Mouse (Mus musculus) embryonic facial prominence, embryonic 13.5 days (tissue): ENCODE data around the gene Nrp1. TPM values are rescaled to one million over a fixed set of nuclear protein-coding genes. Genes with fewer than 3 reads are reported as not detected.

Experiments used
- ATAC-seq: fragments of 200-750 bp; cut with Nextera tagmentation; 2 replicates; pipeline ENCODE4 v1.8.0; 2017; ENCODE audit warnings: low read depth; ENCODE audit not compliant: insufficient number of reproducible peaks, insufficient read depth, low FRiP score, low TSS enrichment
- H3K27ac ChIP-seq: fragments of 300-500 bp; sonication (generic); 2 replicates; pipeline ENCODE4 v1.5.1; 2015; ENCODE audit warnings: moderate library complexity, mild to moderate bottlenecking, inconsistent platforms
- H3K27me3 ChIP-seq: fragments of 300-500 bp; sonication (generic); 2 replicates; pipeline ENCODE4 v1.6.1; 2015; ENCODE audit warnings: mild to moderate bottlenecking, inconsistent platforms
- H3K36me3 ChIP-seq: fragments of 300-500 bp; sonication (generic); 2 replicates; pipeline ENCODE4 v1.6.1; 2015; ENCODE audit warnings: mild to moderate bottlenecking, inconsistent platforms
- H3K4me1 ChIP-seq: fragments of 300-500 bp; sonication (generic); 2 replicates; pipeline ENCODE4 v1.6.1; 2015; ENCODE audit warnings: inconsistent platforms
- H3K4me2 ChIP-seq: fragments of 300-500 bp; sonication (generic); 2 replicates; pipeline ENCODE4 v1.6.1; 2015; ENCODE audit warnings: moderate library complexity, mild to moderate bottlenecking, inconsistent platforms
- H3K4me3 ChIP-seq: fragments of 300-500 bp; sonication (generic); 2 replicates; pipeline ENCODE4 v1.5.1; 2015; ENCODE audit warnings: mild to moderate bottlenecking, inconsistent platforms
- H3K9ac ChIP-seq: fragments of 300-500 bp; sonication (generic); 2 replicates; pipeline ENCODE4 v1.6.1; 2015; ENCODE audit warnings: mild to moderate bottlenecking, inconsistent platforms
- H3K9me3 ChIP-seq: fragments of 300-500 bp; sonication (generic); 2 replicates; pipeline ENCODE4 v1.6.1; 2016; ENCODE audit warnings: inconsistent platforms
- WGBS: fragments of 180-500 bp; shearing (Covaris S2); methylation state at CpG from one replicate; pipeline ENCODE4 v1.1.7; 2015; ENCODE audit warnings: mixed read lengths; 5-methylcytosine and 5-hydroxymethylcytosine counted together
- polyA plus RNA-seq: library from polyadenylated mRNA; unstranded; fragments of >200 nt; fragmentation: Nextera tagmentation; extraction: Ambion mirVana; gene quantifications from 2 replicates; pipeline ENCODE4 v1.2.1, GENCODE M21; 2015

Nrp1 gene
- polyA plus RNA-seq, 1 experiment from 2014 or later = 86.3 TPM

GRCm38 (mm10) chr8:128398472-128399091 lies 40.2 kb downstream of the Nrp1 start:
- H3K27ac ChIP-seq = no peak overlapping the region
- no peak overlapping the region for H3K9ac ChIP-seq
- H3K4me3 ChIP-seq = no peak overlapping the region
- H3K27me3 ChIP-seq = no peaks in the 10 kb centered on the region
- no peaks in the 10 kb centered on the region for H3K36me3 ChIP-seq
- no peak for ATAC-seq
- no peaks in the 10 kb centered on the region for H3K9me3 ChIP-seq
- H3K4me1 ChIP-seq = peaks cover 13% of the 10 kb centered on the region
- H3K4me2 ChIP-seq = no peak overlapping the region
- WGBS = 70% methylated on average over 11 of the region's 11 CpGs

- no peak overlapping the region for H3K4me3 ChIP-seq
- H3K4me2 ChIP-seq = no peak overlapping the region
- H3K4me1 ChIP-seq = peaks cover 13% of the 10 kb centered on the region
- no peak overlapping the region for H3K9ac ChIP-seq
- no peaks in the 10 kb centered on the region for H3K36me3 ChIP-seq
- 65% methylated on average over 5 of the region's 5 CpGs for WGBS
- ATAC-seq = no peak
- no peaks in the 10 kb centered on the region for H3K27me3 ChIP-seq
- H3K27ac ChIP-seq = no peak overlapping the region
- H3K9me3 ChIP-seq = no peaks in the 10 kb centered on the region
Observed at GRCm38 (mm10) chr8:128400286-128400685, 41.9 kb downstream of the Nrp1 start.

- Histone ChIP-seq H3K4me1 (no peaks in the 10 kb centered on the region; the same call in 1 of the 2 replicates), H3K4me2 (no peak overlapping the region), H3K36me3 (no peaks in the 10 kb centered on the region), H3K4me3 (no peak overlapping the region), H3K9me3 (no peaks in the 10 kb centered on the region), H3K9ac (no peak overlapping the region), H3K27ac (no peak overlapping the region), H3K27me3 (no peaks in the 10 kb centered on the region)
- WGBS = 65% methylated on average over 2 of the region's 2 CpGs
- no peak for ATAC-seq
Observed at GRCm38 (mm10) chr8:128404876-128405275, 46.5 kb downstream of the Nrp1 start.

GRCm38 (mm10) chr8:128413381-128413780 lies 55.0 kb downstream of the Nrp1 start:
- Histone ChIP-seq H3K9ac (no peak overlapping the region), H3K4me2 (no peak overlapping the region), H3K27me3 (no peaks in the 10 kb centered on the region), H3K27ac (no peak overlapping the region), H3K4me1 (peaks cover 26% of the 10 kb centered on the region), H3K4me3 (no peak overlapping the region), H3K36me3 (no peaks in the 10 kb centered on the region), H3K9me3 (no peaks in the 10 kb centered on the region)
- ATAC-seq = no peak
- WGBS = 68% methylated on average over 4 of the region's 4 CpGs

GRCm38 (mm10) chr8:128415730-128416684 lies 57.6 kb downstream of the Nrp1 start:
- peak overlapping the region; percentile 55 for H3K27ac ChIP-seq
- H3K4me3 ChIP-seq = no peak overlapping the region
- H3K36me3 ChIP-seq = peaks cover 6% of the 10 kb centered on the region; the same call in 1 of the 2 replicates
- WGBS = 31% methylated on average over 4 of the region's 4 CpGs
- peaks cover 26% of the 10 kb centered on the region for H3K4me1 ChIP-seq
- no peak overlapping the region for H3K9ac ChIP-seq
- H3K27me3 ChIP-seq = no peaks in the 10 kb centered on the region
- H3K4me2 ChIP-seq = no peak overlapping the region
- H3K9me3 ChIP-seq = no peaks in the 10 kb centered on the region
- ATAC-seq = 0 out of 2 replicates have a peak, but pooled peaks have one; percentile 10

- ATAC-seq = no peak
- H3K4me2 ChIP-seq = no peak overlapping the region
- WGBS = 47% methylated on average over 2 of the region's 2 CpGs
- H3K36me3 ChIP-seq = peaks cover 10% of the 10 kb centered on the region; the same call in 1 of the 2 replicates
- no peaks in the 10 kb centered on the region for H3K27me3 ChIP-seq
- H3K9me3 ChIP-seq = no peaks in the 10 kb centered on the region
- H3K9ac ChIP-seq = no peak overlapping the region
- no peak overlapping the region for H3K4me3 ChIP-seq
- peaks cover 26% of the 10 kb centered on the region for H3K4me1 ChIP-seq
- peak overlapping the region; percentile 55; the same call in 1 of the 2 replicates for H3K27ac ChIP-seq
Observed at GRCm38 (mm10) chr8:128416896-128417295, 58.5 kb downstream of the Nrp1 start.

GRCm38 (mm10) chr8:128417956-128418796 lies 59.8 kb downstream of the Nrp1 start:
- H3K36me3 ChIP-seq = peaks cover 11% of the 10 kb centered on the region; the same call in 1 of the 2 replicates
- 75% methylated on average over 10 of the region's 10 CpGs for WGBS
- peaks cover 26% of the 10 kb centered on the region for H3K4me1 ChIP-seq
- H3K9ac ChIP-seq = no peak overlapping the region
- no peak overlapping the region for H3K4me3 ChIP-seq
- no peaks in the 10 kb centered on the region for H3K9me3 ChIP-seq
- ATAC-seq = no peak
- no peak overlapping the region for H3K27ac ChIP-seq
- H3K27me3 ChIP-seq = no peaks in the 10 kb centered on the region
- H3K4me2 ChIP-seq = no peak overlapping the region

- Histone ChIP-seq H3K4me3 (no peak overlapping the region), H3K9ac (no peak overlapping the region), H3K9me3 (no peaks in the 10 kb centered on the region), H3K27ac (no peak overlapping the region), H3K36me3 (peaks cover 11% of the 10 kb centered on the region; the same call in 1 of the 2 replicates), H3K4me2 (no peak overlapping the region), H3K4me1 (peaks cover 24% of the 10 kb centered on the region), H3K27me3 (no peaks in the 10 kb centered on the region)
- no peak for ATAC-seq
Observed at GRCm38 (mm10) chr8:128419984-128420383, 61.6 kb downstream of the Nrp1 start.

- Histone ChIP-seq H3K27ac (no peak overlapping the region), H3K9ac (no peak overlapping the region), H3K4me1 (peaks cover 20% of the 10 kb centered on the region), H3K4me3 (no peak overlapping the region), H3K36me3 (peaks cover 11% of the 10 kb centered on the region; the same call in 1 of the 2 replicates), H3K9me3 (no peaks in the 10 kb centered on the region), H3K4me2 (no peak overlapping the region), H3K27me3 (no peaks in the 10 kb centered on the region)
- no peak for ATAC-seq
- WGBS = 94% methylated on average over 1 of the region's 1 CpGs
Observed at GRCm38 (mm10) chr8:128420402-128420801, 62.0 kb downstream of the Nrp1 start.

GRCm38 (mm10) chr8:128423813-128424212 lies 65.4 kb downstream of the Nrp1 start:
- Histone ChIP-seq H3K4me1 (no peaks in the 10 kb centered on the region), H3K27ac (no peak overlapping the region), H3K9me3 (no peaks in the 10 kb centered on the region), H3K9ac (no peak overlapping the region), H3K36me3 (peaks cover 20% of the 10 kb centered on the region), H3K27me3 (no peaks in the 10 kb centered on the region), H3K4me3 (no peak overlapping the region), H3K4me2 (no peak overlapping the region)
- ATAC-seq = no peak

GRCm38 (mm10) chr8:128424626-128425333 lies 66.4 kb downstream of the Nrp1 start:
- Histone ChIP-seq H3K9ac (no peak overlapping the region), H3K4me3 (no peak overlapping the region), H3K36me3 (peaks cover 26% of the 10 kb centered on the region), H3K4me2 (no peak overlapping the region), H3K27ac (no peak overlapping the region), H3K27me3 (no peaks in the 10 kb centered on the region), H3K4me1 (no peaks in the 10 kb centered on the region), H3K9me3 (no peaks in the 10 kb centered on the region)
- ATAC-seq = no peak
- WGBS = 47% methylated on average over 7 of the region's 7 CpGs
